Mouse (Mus musculus) kidney, postnatal 0 days (tissue): ENCODE results near the gene Aunip. TPM values are rescaled to one million over a fixed set of nuclear protein-coding genes. Genes with fewer than 3 reads are reported as not detected.
"Not testable (repeated sequence)": the region's sequence is repeated elsewhere in the genome, so short reads cannot be mapped to it uniquely, and the experiment has no call there.

Experiments
- ATAC-seq: fragments of 200-750 bp; cut with Nextera tagmentation; replicated peaks from 2 replicates; pipeline ENCODE4 v1.8.0; 2017; ENCODE audit warnings: low read depth, moderate number of reproducible peaks, moderate TSS enrichment, moderate library complexity; ENCODE audit not compliant: low FRiP score
- DNase-seq: peaks from one replicate; pipeline ENCODE4 v3.0.0-alpha.2; 2016; ENCODE audit warnings: low spot score
- H3K27ac ChIP-seq: fragments of 300-500 bp; sonication (generic); 2 replicates; pipeline ENCODE4 v1.5.1; 2014; ENCODE audit warnings: mild to moderate bottlenecking
- H3K27me3 ChIP-seq: fragments of 300-500 bp; sonication (generic); 2 replicates; pipeline ENCODE4 v1.6.1; 2014; ENCODE audit warnings: low read length, mixed read lengths; ENCODE audit not compliant: insufficient read depth
- H3K36me3 ChIP-seq: fragments of 300-500 bp; sonication (generic); 2 replicates; pipeline ENCODE4 v1.6.1; 2014; ENCODE audit warnings: low read length, mixed read lengths; ENCODE audit not compliant: insufficient read depth
- H3K4me1 ChIP-seq: fragments of 300-500 bp; sonication (generic); replicated peaks from 2 replicates; pipeline ENCODE4 v1.6.1; 2014; ENCODE audit warnings: antibody characterized with exemption, low read length, mixed read lengths; ENCODE audit not compliant: insufficient read depth
- H3K4me2 ChIP-seq: fragments of 300-500 bp; sonication (generic); 2 replicates; pipeline ENCODE4 v1.6.1; 2014; ENCODE audit warnings: mild to moderate bottlenecking, low read length, moderate library complexity, mixed read lengths
- H3K4me3 ChIP-seq: fragments of 300-500 bp; sonication (generic); replicated peaks from 2 replicates; pipeline ENCODE4 v1.5.1; 2014; ENCODE audit warnings: low read depth, low read length
- H3K9ac ChIP-seq: fragments of 300-500 bp; sonication (generic); 2 replicates; pipeline ENCODE4 v1.6.1; 2014; ENCODE audit warnings: low read depth, low read length
- H3K9me3 ChIP-seq: fragments of 300-500 bp; sonication (generic); replicated peaks from 2 replicates; pipeline ENCODE4 v1.6.1; 2016; ENCODE audit warnings: low read length, inconsistent platforms, mixed read lengths
- CTCF ChIP-seq: IDR thresholded peaks from 2 replicates; pipeline ENCODE4 v1.5.1; 2016; ENCODE audit warnings: antibody characterized with exemption, low read depth, mild to moderate bottlenecking, moderate library complexity
- WGBS: fragments of 180-500 bp; shearing (Covaris S2); extraction: QIAGEN DNeasy Blood & Tissue Kit; methylation state at CpG from one replicate; pipeline ENCODE4 v1.1.7; 2014; 5-methylcytosine and 5-hydroxymethylcytosine counted together
- polyA plus RNA-seq: library from polyadenylated mRNA; unstranded; fragments of >200 nt; fragmentation: Nextera tagmentation; extraction: Ambion mirVana; gene quantifications from 2 replicates; pipeline ENCODE4 v1.2.1, GENCODE M21; 2015

Gene Aunip
- polyA plus RNA-seq, 1 experiment from 2014 or later = 5.2 TPM

DNA sequence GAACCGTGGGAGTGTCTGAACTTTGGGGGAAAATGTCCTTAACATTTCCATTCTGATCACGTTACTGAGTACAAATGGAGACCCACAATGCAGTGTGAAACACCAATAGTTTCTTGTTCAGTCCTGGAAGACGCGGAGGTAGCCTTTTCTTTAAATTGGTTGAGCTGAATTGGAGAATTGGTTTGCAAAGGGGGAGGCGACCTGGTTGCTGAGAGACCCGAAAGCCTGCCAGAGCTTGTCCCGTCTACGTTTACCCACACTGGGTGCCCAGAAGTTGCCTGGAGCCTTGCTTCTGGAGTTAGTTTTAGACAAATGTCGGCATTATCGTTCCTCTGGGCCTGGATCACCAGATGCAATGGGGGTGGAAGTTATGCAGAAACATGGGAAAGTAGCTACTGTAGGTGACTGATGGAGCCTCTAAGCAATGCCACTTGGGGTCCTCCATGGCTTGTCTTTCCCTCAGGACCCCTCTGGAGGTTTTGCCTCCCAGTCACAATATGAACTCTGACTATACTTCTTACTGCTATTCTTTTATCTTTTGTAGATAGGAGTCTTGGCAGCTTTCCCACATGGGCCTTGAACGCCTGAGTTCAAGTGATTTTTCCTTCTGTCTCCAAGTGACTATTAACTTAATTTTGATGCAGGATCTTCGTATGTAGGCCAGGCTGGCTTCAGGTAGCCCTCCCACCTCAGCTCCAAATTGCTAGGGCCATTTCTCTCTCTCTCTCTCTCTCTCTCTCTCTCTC is 12.6 kb upstream of the Aunip start:
- Histone ChIP-seq H3K9me3 (no peaks in the 10 kb centered on the region), H3K27ac (no peak overlapping the region), H3K27me3 (no peaks in the 10 kb centered on the region), H3K9ac (no peak overlapping the region), H3K4me2 (no peak overlapping the region), H3K4me1 (peaks cover 15% of the 10 kb centered on the region; the same call in 1 of the 2 replicates), H3K36me3 (no peaks in the 10 kb centered on the region), H3K4me3 (no peak overlapping the region)
- DNase-seq = no peak
- 78% methylated on average over 12 of the region's 12 CpGs for WGBS
- TF ChIP-seq CTCF = no peak
- ATAC-seq = no peak

DNA sequence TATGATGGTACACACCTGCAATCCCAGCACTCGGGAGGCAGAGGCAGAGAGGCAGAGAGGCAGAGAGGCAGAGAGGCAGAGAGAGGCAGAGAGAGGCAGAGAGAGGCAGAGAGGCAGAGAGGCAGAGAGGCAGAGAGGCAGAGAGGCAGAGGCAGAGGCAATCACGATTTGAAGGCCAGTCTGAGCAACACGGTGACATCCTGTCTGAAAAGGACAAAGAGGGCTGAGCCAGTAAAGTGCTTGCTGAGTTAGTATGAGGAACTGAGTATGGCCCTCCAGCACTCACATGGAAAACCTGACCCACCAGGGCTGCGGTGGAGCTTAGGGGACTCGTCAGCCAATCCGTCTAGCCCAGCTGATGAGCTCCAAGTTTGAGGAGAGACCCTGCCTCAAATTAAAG is 11.8 kb upstream of the Aunip start:
- H3K9me3 ChIP-seq, H3K36me3 ChIP-seq, H3K27ac ChIP-seq, ATAC-seq, H3K4me3 ChIP-seq, H3K9ac ChIP-seq, H3K4me2 ChIP-seq, H3K27me3 ChIP-seq, DNase-seq: not testable (repeated sequence)
- 90% methylated on average over 6 of the region's 6 CpGs for WGBS
- peaks cover 15% of the 10 kb centered on the region; the same call in 1 of the 2 replicates for H3K4me1 ChIP-seq

- Histone ChIP-seq H3K4me1 (peaks cover 12% of the 10 kb centered on the region; the same call in 1 of the 2 replicates), H3K27me3 (no peaks in the 10 kb centered on the region), H3K4me2 (no peak overlapping the region), H3K27ac (no peak overlapping the region), H3K4me3 (no peak overlapping the region), H3K9me3 (no peaks in the 10 kb centered on the region), H3K36me3 (no peaks in the 10 kb centered on the region), H3K9ac (no peak overlapping the region)
- no peak for TF ChIP-seq CTCF
- ATAC-seq (no peak), DNase-seq (no peak)
- WGBS = 88% methylated on average over 6 of the region's 6 CpGs
Observed at GRCm38 (mm10) chr4:134501095-134501494, 9.7 kb upstream of the Aunip start.

DNA sequence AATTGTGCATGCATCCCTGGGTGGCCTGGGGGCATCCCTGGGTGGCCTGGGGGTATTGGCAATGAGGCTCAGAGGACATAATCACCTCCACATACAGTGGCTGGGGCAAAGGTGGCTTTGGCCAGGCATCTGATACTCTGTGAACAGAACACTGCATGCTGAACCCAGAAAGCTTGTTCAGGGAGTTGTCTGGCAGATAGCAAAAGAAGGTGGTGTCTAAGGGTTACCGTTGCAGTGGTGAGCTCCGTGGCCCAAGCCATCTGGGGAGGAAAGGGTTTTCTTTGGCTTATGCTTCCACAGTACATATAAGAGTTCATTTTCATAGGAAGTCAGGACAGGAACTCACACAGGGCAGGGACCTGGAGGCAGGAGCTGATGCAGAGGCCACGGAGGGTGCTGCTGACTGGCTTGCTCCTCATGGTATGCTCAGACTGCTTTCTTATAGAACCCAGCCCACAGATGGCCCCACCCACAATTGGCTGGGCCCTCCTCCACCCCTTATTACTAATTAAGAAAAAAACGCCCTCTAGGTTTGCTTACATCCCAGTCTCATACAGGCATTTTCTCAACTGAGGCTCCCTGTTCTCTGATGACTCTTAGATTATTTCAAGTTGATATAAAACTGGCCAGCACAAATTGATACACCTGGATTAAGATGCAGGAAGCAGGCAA is 7.0 kb upstream of the Aunip start:
- Histone ChIP-seq H3K4me1 (no peaks in the 10 kb centered on the region), H3K4me3 (no peak overlapping the region), H3K9me3 (no peaks in the 10 kb centered on the region), H3K9ac (no peak overlapping the region), H3K27me3 (no peaks in the 10 kb centered on the region), H3K4me2 (no peak overlapping the region), H3K27ac (no peak overlapping the region), H3K36me3 (no peaks in the 10 kb centered on the region)
- whole genome bisulfite sequencing = 84% methylated on average over 4 of the region's 4 CpGs
- no peak for ATAC-seq
- TF ChIP-seq CTCF = no peak
- no peak for DNase-seq

GRCm38 (mm10) chr4:134505303-134505789 is 5.5 kb upstream of the Aunip start:
- no peak for TF ChIP-seq CTCF
- Histone ChIP-seq H3K36me3 (no peaks in the 10 kb centered on the region), H3K4me2 (no peak overlapping the region), H3K9ac (no peak overlapping the region), H3K9me3 (no peaks in the 10 kb centered on the region), H3K27me3 (no peaks in the 10 kb centered on the region), H3K27ac (no peak overlapping the region), H3K4me1 (no peaks in the 10 kb centered on the region), H3K4me3 (no peak overlapping the region)
- ATAC-seq = no peak
- no peak for DNase-seq
- WGBS = 83% methylated on average over 4 of the region's 4 CpGs

DNA sequence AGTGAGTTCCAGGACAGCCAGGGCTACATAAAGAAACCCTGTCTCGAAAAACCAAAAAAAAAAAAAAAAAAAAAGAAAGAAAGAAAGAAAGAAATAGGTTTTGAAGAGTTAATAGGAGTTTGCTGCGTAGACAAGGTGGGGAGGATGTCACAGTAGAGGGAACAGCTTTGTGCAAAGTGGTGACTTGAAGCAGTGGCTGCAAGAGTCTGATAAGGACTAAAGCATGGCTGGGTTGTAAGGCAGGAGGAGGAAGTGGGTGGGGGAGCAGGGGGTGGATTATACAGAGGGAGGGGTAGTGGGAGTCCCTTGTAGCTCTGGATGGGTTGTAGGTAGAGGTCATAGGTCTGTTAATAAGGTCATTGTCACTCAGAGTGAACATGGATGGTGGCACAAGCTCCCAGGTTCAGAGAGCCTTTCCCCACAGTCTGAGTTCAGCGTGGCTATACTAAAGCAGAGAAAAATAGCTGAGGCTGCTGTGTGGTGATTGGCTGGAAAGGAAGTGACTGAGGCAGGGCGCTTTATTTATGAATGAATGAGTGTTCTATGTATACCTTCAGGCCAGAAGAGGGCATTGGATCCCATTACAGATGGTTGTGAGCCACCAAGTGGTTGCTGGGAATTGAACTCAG is 4.7 kb upstream of the Aunip start:
- Histone ChIP-seq H3K36me3 (no peaks in the 10 kb centered on the region), H3K27ac (no peak overlapping the region), H3K4me3 (no peak overlapping the region), H3K9me3 (no peaks in the 10 kb centered on the region), H3K9ac (no peak overlapping the region), H3K4me2 (no peak overlapping the region), H3K4me1 (no peaks in the 10 kb centered on the region), H3K27me3 (no peaks in the 10 kb centered on the region)
- WGBS = 88% methylated on average over 4 of the region's 4 CpGs
- ATAC-seq = no peak
- no peak for TF ChIP-seq CTCF
- DNase-seq = no peak
